Mouse (Mus musculus) adrenal gland, postnatal 14 days (tissue): ENCODE data around the gene Spem1. TPM values are rescaled to one million over a fixed set of nuclear protein-coding genes. Genes with fewer than 3 reads are reported as not detected.

Experiments used
- DNase-seq: peaks from one replicate; pipeline ENCODE4 v3.0.0; 2021; ENCODE audit warnings: mixed read lengths
- total RNA-seq: library from RNA; stranded (reverse); gene quantifications from 2 replicates; pipeline ENCODE4 v1.2.3, GENCODE M21; 2021

Spem1 gene
- total RNA-seq, 1 experiment from 2014 or later = not detected

DNA sequence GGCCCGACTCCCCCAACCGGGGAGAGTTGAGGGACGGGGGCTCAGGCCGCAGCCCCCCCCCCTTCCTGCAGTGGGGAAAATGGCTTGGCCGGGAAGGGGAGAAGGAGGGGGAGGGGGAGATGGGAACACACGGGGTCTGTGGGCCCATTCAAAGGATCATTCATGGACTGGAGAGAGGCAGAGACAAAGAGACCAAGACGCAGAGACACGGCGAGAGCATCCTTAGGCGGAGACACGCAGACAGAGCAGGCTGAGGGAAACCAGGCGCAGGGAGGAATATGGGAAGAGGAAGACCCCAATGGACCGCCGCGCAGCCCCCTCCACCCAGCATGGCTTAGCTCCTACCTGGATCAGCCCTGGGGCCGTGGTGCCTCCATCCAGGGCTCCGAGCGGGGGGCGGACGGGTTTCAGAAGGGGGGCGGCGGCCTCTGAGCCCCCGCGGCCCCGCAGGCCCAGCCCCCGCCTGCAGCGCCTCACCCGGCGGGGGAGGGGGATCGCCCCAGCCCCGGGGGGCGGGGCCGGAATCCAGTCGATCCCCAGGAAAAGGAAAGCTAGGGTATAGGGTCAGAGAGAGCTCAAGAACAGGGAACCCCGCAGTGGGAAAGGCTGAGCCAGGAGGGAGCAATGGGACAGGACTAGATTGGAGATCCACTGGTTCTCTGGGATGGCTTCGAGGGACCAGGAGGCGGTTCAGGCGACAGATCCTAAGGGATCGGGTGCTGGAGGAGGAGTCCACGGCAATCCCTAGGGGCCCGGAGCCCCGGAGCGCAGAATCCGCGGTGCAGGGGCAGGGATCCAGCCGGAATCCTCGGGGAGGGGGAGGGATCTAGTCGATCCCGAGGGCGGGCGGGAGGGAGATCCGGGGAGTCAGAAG, 15.0 kb upstream of the Spem1 start:
- DNase-seq = peak; percentile 58

DNA sequence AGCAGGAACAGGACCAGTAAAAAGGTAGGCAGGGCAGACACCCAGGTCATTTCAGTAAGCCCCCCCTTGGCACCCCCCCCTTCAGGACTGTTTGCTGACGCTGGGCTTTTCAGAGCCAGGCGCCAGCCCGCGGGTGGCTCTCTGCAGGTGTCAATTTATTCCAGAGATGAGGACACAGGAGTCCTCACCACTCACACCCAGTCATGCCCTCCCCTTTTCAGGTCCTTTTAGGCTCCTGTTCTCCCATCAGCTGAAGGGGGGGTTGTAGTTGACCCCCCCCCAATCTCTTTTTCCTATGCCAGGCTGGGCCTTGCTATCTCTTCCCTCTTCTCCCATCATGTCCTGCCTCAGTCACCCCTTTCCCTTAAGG, 14.0 kb upstream of the Spem1 start:
- no peak for DNase-seq

DNA sequence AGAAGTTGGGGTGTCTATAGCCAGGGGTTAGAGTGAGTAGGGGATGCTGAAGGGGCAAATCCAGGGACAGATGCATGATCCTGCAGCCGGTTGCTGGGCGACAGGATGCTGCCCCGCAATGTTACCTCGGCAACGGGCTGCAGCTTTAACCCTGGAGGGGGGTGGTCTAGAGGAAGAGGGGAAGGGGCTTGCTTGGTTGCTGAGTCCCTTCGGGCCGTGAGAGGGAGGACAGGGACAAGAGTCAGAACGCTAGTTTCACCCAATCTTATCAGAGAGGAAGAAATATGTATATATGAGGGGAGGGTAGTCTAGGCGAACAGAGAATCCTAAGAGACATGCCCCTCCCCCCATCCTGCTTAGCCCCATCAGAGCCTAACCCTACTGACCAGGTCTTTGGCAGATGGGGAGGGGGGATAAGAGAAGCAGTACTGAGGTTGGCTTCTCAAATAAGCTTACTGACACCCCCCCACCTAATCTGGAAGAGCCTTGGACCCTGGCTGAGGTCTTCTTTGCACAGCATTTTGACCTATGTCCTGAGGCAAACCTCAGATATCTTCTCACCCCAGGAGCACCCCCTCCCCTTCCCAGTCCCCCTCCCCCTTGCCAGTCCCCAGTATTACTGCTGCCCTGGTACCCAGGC, 13.5 kb upstream of the Spem1 start:
- no peak for DNase-seq

- DNase-seq = peak; percentile 63
Observed at GRCm38 (mm10) chr11:69834001-69834549, 12.1 kb upstream of the Spem1 start.

DNA sequence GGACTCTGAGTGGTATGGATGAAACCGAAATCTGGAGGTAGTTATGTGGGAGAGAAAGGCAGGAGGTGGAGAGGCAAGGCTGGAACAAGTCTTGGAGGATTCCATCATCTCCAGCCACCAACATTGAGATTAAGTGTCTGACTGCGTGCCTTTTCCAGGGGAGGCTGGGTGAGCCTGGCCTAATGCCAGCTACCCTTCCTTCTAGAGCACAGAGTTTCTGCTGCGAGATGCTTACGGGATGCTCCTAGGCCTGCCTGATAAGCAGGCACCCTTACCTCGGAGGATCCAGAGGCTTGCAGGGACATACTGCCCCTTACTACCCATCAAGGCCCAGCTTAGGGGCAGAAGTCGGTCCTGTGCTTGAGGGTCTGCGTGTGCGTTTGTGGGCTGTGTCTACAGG, 11.6 kb upstream of the Spem1 start:
- no peak for DNase-seq

DNA sequence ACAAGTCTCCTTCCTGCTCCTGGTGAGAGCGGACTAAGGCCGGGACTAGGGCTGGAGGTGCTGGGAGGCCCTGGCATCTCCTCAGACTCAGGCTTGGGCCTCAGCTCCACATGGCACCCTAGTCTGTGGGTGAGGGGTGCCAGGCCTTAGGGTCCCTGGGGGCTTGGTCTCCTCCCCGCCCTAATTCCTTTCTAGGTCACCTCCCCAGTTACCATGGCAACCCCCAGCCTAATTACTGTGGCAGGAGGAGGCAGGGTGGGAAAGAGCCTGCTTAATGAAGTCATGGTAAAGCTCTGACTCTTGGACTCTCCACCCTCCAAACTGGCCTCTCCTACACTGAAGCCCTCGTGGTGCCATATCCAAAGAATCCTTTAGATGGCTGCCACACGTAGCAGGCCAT, 6.9 kb upstream of the Spem1 start:
- DNase-seq = no peak

GRCm38 (mm10) chr11:69823456-69823855, 1.5 kb upstream of the Spem1 start:
- DNase-seq = no peak

DNA sequence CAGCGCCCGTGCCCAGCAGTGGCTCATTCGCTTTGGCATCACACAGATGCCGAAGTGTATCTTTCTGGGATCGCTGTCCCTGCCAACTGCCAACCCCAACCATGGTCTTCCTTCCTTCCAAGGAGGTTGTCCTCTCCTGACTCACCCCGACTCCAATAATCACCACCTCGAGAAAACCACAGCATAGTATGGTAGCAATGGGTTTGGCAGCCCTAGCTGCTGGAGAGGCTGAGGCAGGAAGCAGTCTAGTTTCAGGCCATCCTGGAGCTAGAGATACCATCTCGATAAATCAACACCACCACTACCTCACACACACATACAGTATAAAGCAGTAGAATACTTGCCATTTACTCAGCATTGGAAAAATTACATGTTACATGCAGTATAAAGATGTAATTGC, 3.1 kb downstream of the Spem1 start:
- DNase-seq = no peak

- no peak for DNase-seq
Observed at GRCm38 (mm10) chr11:69818365-69818764, 3.6 kb downstream of the Spem1 start, which contains the start of gene Spem2. Gene Spem2, minus strand, starts transcription at chr11:69818465.

GRCm38 (mm10) chr11:69816520-69816919, 5.5 kb downstream of the Spem1 start:
- no peak for DNase-seq

- DNase-seq = no peak
Observed at GRCm38 (mm10) chr11:69815155-69815554, 6.8 kb downstream of the Spem1 start, which contains the start of gene Gm39566. Gene Gm39566, minus strand, starts transcription at chr11:69815298.

DNA sequence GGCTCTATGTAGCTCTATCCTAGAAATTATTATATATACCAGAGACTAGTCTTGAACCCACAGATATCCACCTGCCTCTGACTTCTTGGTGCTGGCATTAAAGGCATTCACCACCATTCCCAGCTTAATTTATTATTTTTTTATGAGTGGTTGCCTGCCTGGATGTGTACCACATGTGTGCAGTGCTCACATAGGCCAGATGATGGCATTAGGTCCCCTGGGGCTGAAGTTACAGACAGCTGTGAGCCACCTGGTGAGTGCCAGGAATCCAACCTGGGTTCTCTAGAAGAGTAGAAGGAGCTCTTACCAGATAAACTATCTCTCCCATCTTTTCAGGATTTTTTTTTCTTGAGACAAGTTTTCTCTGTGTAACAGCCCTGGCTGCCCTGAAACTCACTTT, 11.7 kb downstream of the Spem1 start:
- DNase-seq = no peak

DNA sequence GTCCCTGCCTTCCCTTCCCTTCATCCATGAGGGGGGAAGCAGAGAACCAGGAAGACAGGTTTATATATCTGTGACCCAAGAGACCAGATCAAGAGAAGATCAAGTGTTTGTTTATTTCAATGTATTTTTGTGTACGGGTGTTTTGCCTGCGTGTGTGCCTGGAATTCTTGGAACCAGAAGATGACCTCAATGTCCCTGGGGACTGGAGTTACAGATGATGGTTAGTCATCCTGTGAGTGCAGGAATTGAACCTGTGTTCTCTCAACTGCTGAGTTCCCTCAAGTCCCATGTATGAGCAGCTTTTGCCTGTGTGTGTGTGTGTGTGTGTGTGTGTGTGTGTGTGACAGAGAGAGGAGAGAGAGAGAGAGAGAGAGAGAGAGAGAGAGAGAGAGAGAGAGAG, 14.3 kb downstream of the Spem1 start:
- DNase-seq = no peak

- no peak for DNase-seq
Observed at GRCm38 (mm10) chr11:69806378-69806777, 15.6 kb downstream of the Spem1 start.

- DNase-seq = no peak
Observed at GRCm38 (mm10) chr11:69804972-69805909, 16.7 kb downstream of the Spem1 start, which contains the start of gene Tmem102. Gene Tmem102, minus strand, starts transcription at chr11:69805624.

DNA sequence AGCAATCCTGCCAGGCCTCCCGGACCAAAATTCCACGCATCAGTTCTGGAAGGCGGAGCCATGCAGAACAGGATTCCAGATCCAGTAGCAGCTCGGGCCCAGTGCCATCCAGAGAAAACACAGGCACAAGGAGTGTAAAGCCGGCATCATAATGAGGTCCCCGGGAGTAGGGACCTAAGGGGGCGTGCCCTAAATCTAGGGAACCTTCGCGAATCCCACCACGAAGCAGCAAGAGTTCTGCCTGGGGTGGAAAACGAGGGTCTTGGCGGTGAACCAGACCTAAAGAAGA, 17.4 kb downstream of the Spem1 start:
- peak; percentile 42 for DNase-seq

GRCm38 (mm10) chr11:69803786-69804651, 18.0 kb downstream of the Spem1 start:
- peak; percentile 90 for DNase-seq

GRCm38 (mm10) chr11:69803328-69803727, 18.7 kb downstream of the Spem1 start:
- DNase-seq = no peak

- peak; percentile 92 for DNase-seq
Observed at GRCm38 (mm10) chr11:69802648-69803105, 19.3 kb downstream of the Spem1 start.

DNA sequence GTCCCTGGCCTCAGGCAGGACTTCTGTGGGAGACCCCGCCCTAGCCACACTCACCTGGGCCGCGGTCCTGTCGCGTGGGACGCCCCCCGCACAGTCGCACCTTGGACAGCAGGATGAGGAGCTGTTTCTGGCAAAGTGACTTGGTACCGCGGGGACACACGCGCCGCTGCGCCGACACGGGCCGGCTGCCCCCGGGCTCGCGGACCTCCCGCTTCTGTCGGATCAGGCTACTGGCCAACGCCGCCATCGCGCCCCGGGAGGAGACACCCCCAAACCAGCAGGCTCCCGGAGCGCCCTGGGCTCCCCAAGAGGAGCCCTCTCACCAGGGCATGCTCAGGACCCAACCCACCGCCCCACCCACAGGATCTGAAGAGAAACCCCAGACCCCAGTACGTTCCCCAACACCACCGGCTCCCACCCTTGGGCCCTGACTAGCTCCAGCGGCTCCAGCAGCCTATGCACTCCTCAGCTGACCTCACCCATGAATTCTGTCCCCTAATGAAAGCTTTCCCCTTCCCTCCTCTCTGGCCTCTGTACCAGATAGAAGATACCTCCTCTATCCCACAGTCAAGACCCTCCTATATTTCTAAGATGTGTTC, 20.5 kb downstream of the Spem1 start, which contains the start of gene Fgf11:
TSS of gene Fgf11 (minus strand) at position 479 of the 599 bp plus-strand sequence.
- peak; percentile 20 for DNase-seq
